Mouse (Mus musculus) embryonic facial prominence, embryonic 12.5 days (tissue): Measurements from ENCODE around the gene Thra. TPM values are rescaled to one million over a fixed set of nuclear protein-coding genes. Genes with fewer than 3 reads are reported as not detected.
"Not testable (repeated sequence)": the region's sequence is repeated elsewhere in the genome, so short reads cannot be mapped to it uniquely, and the experiment has no call there.

ENCODE experiments used
- ATAC-seq: fragments of 200-750 bp; cut with Nextera tagmentation; 2 replicates; pipeline ENCODE4 v1.8.0; 2017; ENCODE audit not compliant: insufficient number of reproducible peaks, insufficient read depth, low FRiP score, low TSS enrichment
- H3K27ac ChIP-seq: fragments of 300-500 bp; sonication (generic); 2 replicates; pipeline ENCODE4 v1.5.1; 2016; ENCODE audit warnings: mild to moderate bottlenecking
- H3K27me3 ChIP-seq: fragments of 300-500 bp; sonication (generic); 2 replicates; pipeline ENCODE4 v1.6.1; 2016; ENCODE audit warnings: mild to moderate bottlenecking, moderate library complexity
- H3K36me3 ChIP-seq: fragments of 300-500 bp; sonication (generic); 2 replicates; pipeline ENCODE4 v1.6.1; 2016; ENCODE audit warnings: mild to moderate bottlenecking
- H3K4me1 ChIP-seq: fragments of 300-500 bp; sonication (generic); 2 replicates; pipeline ENCODE4 v1.6.1; 2016
- H3K4me2 ChIP-seq: fragments of 300-500 bp; sonication (generic); replicated peaks from 2 replicates; pipeline ENCODE4 v1.6.1; 2016; ENCODE audit warnings: mild to moderate bottlenecking, moderate library complexity
- H3K4me3 ChIP-seq: fragments of 300-500 bp; sonication (generic); 2 replicates; pipeline ENCODE4 v1.5.1; 2016; ENCODE audit warnings: mild to moderate bottlenecking
- H3K9ac ChIP-seq: fragments of 300-500 bp; sonication (generic); 2 replicates; pipeline ENCODE4 v1.6.1; 2016; ENCODE audit warnings: mild to moderate bottlenecking, moderate library complexity
- H3K9me3 ChIP-seq: fragments of 300-500 bp; sonication (generic); 2 replicates; pipeline ENCODE4 v1.6.1; 2016; ENCODE audit warnings: mild to moderate bottlenecking, moderate library complexity
- WGBS: fragments of 180-500 bp; shearing (Covaris S2); methylation state at CpG from one replicate; pipeline ENCODE4 v1.1.7; 2016; 5-methylcytosine and 5-hydroxymethylcytosine counted together
- polyA plus RNA-seq: library from polyadenylated mRNA; unstranded; fragments of >200 nt; fragmentation: Nextera tagmentation; extraction: Ambion mirVana; gene quantifications from 2 replicates; pipeline ENCODE4 v1.2.1, GENCODE M21; 2016

Thra gene
- polyA plus RNA-seq, 1 experiment from 2014 or later: 29.1 TPM

DNA sequence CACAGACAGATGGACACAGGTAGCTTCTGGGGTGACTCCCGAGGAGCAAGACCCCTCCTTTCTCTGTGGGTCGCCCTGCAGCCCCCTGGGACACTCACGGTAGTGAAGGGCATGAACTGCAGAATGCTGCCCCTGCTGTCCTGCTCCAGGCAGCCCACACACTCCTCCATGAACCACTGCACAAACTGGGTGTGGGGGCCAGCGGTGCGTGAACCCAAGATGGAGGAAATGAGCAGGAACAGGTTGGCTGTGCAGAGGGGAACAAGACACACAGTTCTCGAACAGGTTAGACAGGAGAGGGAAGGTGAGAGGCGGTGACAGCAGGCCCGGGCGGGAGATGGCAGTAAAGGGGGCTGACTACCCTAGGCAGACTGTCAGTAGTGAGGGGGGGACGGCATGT, 35.4 kb upstream of the Thra start:
- Histone ChIP-seq H3K9me3 (no peaks in the 10 kb centered on the region), H3K27ac (no peak overlapping the region), H3K4me3 (no peak overlapping the region), H3K9ac (0 out of 2 replicates have a peak overlapping the region, but pooled peaks have one; percentile 10), H3K27me3 (no peaks in the 10 kb centered on the region), H3K36me3 (peaks cover 61% of the 10 kb centered on the region), H3K4me2 (no peak overlapping the region), H3K4me1 (peaks cover 14% of the 10 kb centered on the region; the same call in 1 of the 2 replicates)
- ATAC-seq: no peak
- WGBS: 87% methylated on average over 10 of the region's 10 CpGs

DNA sequence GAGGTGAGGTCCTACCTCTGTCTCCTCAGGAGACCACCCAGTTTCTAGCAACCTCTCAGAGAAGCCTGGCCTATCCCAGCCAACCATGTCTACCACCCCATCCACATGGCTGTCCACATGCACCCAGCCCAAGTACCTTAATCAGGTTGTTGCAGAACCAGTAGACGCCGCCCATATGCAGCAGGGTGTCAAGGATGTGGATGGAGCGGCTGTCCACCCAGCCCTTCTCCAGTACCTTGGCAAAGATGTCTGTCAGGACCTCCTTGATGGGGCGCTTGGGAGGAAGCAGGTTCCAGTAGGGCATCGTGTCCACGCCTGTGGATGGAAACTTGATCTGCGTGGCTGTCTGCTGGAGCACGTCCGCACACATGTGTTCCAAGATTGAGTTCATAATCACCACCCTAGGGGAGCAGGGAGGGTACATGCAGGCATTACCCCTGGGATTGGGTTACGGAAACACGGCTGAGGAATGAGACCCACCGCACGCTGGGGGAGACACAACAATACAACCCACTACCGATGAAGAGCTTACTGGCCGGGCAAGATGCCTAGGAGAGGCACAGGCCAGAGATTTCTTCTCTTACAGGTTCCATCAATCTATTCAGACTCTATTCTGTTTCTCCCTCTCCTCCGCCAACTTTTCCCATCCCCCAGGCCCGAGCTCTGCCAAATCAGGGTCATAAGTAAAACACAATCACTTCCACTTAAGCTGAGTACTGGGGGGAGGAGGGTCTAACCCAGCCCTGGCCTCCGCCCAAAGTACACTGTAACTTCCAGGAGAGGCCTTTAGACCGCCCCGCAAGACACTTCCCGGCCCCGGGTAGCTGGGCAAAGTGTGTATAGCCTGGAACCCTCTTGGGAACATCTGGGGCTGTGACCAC, 32.8 kb upstream of the Thra start:
- peak overlapping the region; percentile 55; the same call in 1 of the 2 replicates for H3K27ac ChIP-seq
- no peak; the same call in 1 of the 2 replicates for ATAC-seq
- 72% methylated on average over 22 of the region's 22 CpGs for WGBS
- no peak overlapping the region for H3K9ac ChIP-seq
- H3K9me3 ChIP-seq: no peaks in the 10 kb centered on the region
- no peak overlapping the region for H3K4me2 ChIP-seq
- H3K36me3 ChIP-seq: peaks cover 71% of the 10 kb centered on the region
- no peaks in the 10 kb centered on the region for H3K27me3 ChIP-seq
- H3K4me1 ChIP-seq: peaks cover 9% of the 10 kb centered on the region; the same call in 1 of the 2 replicates
- H3K4me3 ChIP-seq: no peak overlapping the region

DNA sequence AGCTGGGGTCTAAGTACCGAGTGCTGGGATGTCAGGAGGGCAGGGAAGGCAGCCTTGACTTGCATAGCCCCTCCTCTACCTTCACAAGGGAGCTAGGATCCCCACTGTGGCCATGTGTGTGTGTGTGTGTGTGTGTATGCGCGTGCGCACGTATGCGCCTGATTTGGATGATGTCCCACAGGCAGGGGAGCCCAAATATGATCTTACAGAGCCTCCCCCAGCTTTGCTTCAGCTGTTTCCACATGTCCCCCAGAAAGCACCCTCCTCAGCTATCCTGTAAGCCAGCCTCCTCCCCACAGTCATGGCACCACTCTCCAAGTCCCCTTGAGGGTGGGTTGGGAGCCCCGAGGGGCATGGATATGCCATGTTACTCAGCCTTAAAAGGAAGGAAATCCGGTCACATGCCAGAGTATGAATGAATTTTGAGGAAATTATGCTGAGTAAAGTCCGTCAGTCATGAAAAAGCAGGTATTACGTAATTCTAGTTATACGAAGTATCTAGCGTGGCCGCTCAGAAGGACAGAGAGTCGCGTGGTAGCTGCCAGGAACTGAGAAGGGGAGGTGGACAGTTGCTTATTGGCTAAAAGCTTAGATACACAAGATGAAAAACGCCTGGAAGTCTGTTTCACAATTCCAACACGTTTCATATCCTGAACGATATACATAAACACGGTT, 32.0 kb upstream of the Thra start:
- no peaks in the 10 kb centered on the region for H3K9me3 ChIP-seq
- H3K4me1 ChIP-seq: peaks cover 9% of the 10 kb centered on the region; the same call in 1 of the 2 replicates
- H3K9ac ChIP-seq: no peak overlapping the region
- H3K27ac ChIP-seq: peak overlapping the region; percentile 55; the same call in 1 of the 2 replicates
- H3K4me3 ChIP-seq: no peak overlapping the region
- 87% methylated on average over 19 of the region's 19 CpGs for WGBS
- no peak for ATAC-seq
- H3K4me2 ChIP-seq: no peak overlapping the region
- no peaks in the 10 kb centered on the region for H3K27me3 ChIP-seq
- H3K36me3 ChIP-seq: peaks cover 76% of the 10 kb centered on the region

DNA sequence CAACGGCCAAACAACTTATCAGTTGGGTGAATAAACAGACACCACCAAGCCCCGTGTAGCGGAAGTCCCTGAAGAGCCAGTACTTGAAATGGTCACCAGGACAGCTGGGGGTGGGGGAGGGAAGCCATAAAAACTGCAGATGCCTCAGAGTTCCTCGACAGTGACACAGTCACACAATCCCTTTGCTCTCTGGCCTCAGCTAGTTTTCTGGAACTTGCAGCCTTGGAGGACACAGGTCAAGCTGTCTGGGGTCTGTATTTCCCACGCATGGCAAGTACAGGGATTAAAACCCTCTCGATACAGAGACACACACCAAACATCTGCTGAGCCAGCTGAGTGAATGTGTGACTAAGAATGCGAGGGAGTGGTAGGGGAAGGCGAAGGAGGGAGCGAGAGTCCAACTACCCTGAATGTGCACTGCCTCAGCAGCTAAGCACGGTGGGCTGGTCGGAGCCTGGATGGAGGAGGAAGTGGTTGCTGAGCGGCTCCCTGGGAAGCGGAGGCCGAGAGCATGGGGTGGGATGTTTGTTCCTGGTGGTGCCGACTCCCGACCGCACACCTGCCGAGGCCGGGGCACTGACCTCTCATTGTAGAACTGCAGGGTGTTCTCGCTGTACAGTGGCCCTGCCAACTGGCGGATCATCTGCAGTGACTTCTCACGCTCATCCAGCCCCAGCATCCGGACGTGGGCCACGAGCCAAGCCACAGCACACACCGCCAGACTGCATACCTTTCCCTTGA, 31.3 kb upstream of the Thra start:
- H3K36me3 ChIP-seq: peaks cover 80% of the 10 kb centered on the region
- H3K9me3 ChIP-seq: no peaks in the 10 kb centered on the region
- peaks cover 9% of the 10 kb centered on the region; the same call in 1 of the 2 replicates for H3K4me1 ChIP-seq
- no peak overlapping the region for H3K27ac ChIP-seq
- no peak overlapping the region for H3K9ac ChIP-seq
- ATAC-seq: no peak
- 89% methylated on average over 26 of the region's 26 CpGs for WGBS
- H3K4me3 ChIP-seq: no peak overlapping the region
- H3K27me3 ChIP-seq: no peaks in the 10 kb centered on the region
- no peak overlapping the region for H3K4me2 ChIP-seq

DNA sequence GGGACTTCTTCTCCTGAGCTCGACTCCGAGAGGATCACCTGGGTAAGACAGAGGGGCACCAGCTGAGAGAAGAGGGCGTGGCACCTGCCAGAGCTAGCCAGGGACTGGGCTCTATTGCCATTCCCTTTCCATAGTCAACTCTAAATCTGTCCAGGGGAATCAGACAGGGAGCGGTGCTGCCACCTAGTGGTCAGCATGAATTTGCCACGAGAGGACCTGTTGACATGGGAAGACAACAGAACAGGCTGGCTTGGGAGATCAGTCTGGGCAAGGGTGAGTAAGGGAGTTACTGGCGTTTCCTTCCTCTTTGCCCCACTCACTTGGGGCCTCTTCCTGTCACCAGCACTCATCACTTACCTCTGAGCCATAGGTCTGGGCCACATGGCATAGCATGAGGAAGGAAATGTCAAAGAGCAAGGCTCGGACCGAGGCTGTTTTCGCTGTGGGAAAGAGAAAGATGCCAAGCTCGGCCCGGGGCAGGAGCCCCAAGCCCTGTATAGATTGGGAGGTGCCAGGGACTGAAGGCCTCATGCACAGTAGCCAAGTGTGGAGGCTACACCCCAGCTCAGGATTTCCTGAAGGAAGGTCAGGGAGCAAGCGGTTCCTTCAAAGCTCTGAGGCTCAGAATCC, 29.9 kb upstream of the Thra start:
- Histone ChIP-seq H3K4me1 (peaks cover 9% of the 10 kb centered on the region; the same call in 1 of the 2 replicates), H3K36me3 (peaks cover 78% of the 10 kb centered on the region), H3K27ac (no peak overlapping the region), H3K27me3 (no peaks in the 10 kb centered on the region), H3K4me3 (no peak overlapping the region), H3K9me3 (no peaks in the 10 kb centered on the region), H3K9ac (no peak overlapping the region), H3K4me2 (no peak overlapping the region)
- 55% methylated on average over 12 of the region's 12 CpGs for WGBS
- 0 out of 2 replicates have a peak, but pooled peaks have one; percentile 30 for ATAC-seq

DNA sequence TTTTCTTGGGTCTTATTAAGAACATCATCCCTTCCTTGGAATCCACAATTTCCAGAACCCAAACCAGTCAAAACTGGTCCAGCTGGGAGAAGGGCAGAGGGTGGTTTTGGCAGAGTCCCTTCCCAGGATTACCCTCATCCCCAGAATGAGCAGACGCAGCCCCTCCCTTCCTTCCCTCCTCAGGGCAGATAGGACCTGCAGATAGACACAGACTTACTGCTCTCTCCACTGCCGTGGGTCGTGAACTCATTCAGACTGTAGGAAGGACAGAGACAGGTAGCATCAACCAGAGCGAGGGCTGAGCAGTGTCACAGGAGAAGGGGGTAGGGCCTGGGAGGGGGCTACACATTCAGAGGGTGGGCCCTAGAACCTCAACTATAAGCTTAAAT, 29.4 kb upstream of the Thra start:
- Histone ChIP-seq H3K27ac (no peak overlapping the region), H3K4me1 (peaks cover 9% of the 10 kb centered on the region; the same call in 1 of the 2 replicates), H3K9ac (no peak overlapping the region), H3K27me3 (no peaks in the 10 kb centered on the region), H3K9me3 (no peaks in the 10 kb centered on the region), H3K4me2 (no peak overlapping the region), H3K36me3 (peaks cover 78% of the 10 kb centered on the region), H3K4me3 (no peak overlapping the region)
- no peak for ATAC-seq
- 73% methylated on average over 4 of the region's 4 CpGs for WGBS

DNA sequence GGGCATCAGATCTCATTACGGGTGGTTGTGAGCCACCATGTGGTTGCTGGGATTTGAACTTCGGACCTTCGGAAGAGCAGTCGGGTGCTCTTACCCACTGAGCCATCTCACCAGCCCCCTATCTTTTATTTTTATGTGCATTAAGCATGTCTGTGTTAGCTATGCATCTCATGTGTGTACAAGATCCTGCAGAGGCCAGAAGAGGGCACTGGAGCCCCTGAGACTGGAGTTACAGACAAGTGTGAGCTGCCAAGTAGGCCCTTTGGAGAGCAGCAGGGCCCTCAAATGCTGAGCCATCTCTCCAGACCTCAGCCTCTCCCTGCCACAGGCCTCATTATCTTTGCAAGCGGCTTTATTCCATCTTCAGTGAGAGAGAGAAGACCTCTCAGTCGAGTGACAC, 28.4 kb upstream of the Thra start:
- not testable (repeated sequence) for H3K4me1 ChIP-seq, H3K9me3 ChIP-seq, H3K4me2 ChIP-seq, H3K4me3 ChIP-seq, H3K9ac ChIP-seq, H3K27ac ChIP-seq, ATAC-seq, H3K27me3 ChIP-seq
- H3K36me3 ChIP-seq: peaks cover 74% of the 10 kb centered on the region
- WGBS: 85% methylated on average over 6 of the region's 6 CpGs

DNA sequence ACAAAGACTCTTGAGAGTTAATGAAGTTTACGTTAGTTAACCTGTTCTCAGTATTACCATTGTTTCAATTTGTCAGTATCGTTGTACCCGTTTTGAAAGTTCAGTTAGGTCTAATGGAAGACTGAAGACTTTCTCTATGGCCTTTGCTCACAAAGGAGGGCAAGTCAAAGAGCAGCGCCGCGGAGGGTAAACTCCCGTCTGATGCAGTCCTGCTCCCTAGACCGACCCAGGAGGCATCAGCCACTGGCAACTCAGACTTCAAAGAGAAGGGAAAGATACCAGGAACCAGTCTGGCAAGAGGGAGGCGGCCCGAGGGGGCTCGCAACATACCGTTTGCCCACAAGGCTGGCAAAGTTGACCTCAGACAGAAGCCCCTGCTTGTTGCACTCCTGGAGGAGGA, 26.7 kb upstream of the Thra start:
- H3K36me3 ChIP-seq: peaks cover 70% of the 10 kb centered on the region
- no peaks in the 10 kb centered on the region for H3K27me3 ChIP-seq
- no peak for ATAC-seq
- H3K9ac ChIP-seq: no peak overlapping the region
- H3K4me3 ChIP-seq: no peak overlapping the region
- 88% methylated on average over 12 of the region's 12 CpGs for WGBS
- H3K9me3 ChIP-seq: no peaks in the 10 kb centered on the region
- no peak overlapping the region for H3K27ac ChIP-seq
- peaks cover 7% of the 10 kb centered on the region; the same call in 1 of the 2 replicates for H3K4me1 ChIP-seq
- H3K4me2 ChIP-seq: no peak overlapping the region

DNA sequence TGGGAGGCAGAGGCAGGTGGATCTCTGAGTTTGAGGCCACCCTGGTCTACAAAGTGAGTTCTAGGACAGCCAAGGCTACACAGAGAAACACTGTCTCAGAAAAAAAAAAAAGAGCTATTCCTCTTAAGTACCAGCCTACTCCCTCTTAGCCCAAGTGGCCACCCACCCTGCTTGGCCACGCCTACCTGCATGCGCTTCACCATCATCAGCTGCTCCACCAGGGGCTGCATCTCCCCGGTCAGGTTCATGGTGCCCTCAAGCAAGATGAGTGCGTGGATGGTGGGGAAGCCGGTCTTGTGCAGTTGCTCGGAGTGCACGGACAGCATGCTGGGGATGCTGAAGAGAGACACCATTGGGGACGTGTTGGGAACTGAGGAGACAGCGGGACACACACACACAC, 24.5 kb upstream of the Thra start:
- Histone ChIP-seq H3K9ac (no peak overlapping the region), H3K4me3 (no peak overlapping the region), H3K4me2 (no peak overlapping the region), H3K36me3 (peaks cover 67% of the 10 kb centered on the region), H3K9me3 (no peaks in the 10 kb centered on the region), H3K4me1 (peaks cover 7% of the 10 kb centered on the region; the same call in 1 of the 2 replicates), H3K27me3 (no peaks in the 10 kb centered on the region), H3K27ac (no peak overlapping the region)
- 92% methylated on average over 8 of the region's 9 CpGs for WGBS
- no peak for ATAC-seq

DNA sequence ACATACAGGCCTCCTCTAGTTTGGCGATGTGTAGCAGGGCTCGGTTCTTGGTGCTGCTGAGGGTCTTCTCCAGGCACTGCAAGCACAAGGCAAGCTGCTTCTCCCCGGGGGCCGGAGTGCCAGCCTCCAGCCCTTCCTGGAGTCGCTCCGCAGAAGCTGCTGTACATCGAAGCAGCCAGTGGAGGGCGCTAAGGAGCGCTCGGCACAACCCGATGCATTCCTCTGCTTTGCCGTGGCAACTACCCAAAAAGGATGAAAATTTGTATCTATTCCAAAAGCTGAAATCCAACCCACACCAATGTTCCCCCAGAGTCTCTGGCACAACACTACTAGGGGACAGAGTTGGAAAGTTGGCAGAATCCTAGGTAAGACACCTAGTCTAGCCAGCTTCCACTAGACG, 22.5 kb upstream of the Thra start:
- H3K36me3 ChIP-seq: peaks cover 57% of the 10 kb centered on the region
- H3K9ac ChIP-seq: no peak overlapping the region; the same call in 1 of the 2 replicates
- 0 out of 2 replicates have a peak overlapping the region, but pooled peaks have one; percentile 0 for H3K27ac ChIP-seq
- H3K4me2 ChIP-seq: no peak overlapping the region
- H3K27me3 ChIP-seq: no peaks in the 10 kb centered on the region
- WGBS: 19% methylated on average over 13 of the region's 13 CpGs
- no peak overlapping the region for H3K4me3 ChIP-seq
- no peak for ATAC-seq
- peaks cover 7% of the 10 kb centered on the region; the same call in 1 of the 2 replicates for H3K4me1 ChIP-seq
- H3K9me3 ChIP-seq: no peaks in the 10 kb centered on the region

DNA sequence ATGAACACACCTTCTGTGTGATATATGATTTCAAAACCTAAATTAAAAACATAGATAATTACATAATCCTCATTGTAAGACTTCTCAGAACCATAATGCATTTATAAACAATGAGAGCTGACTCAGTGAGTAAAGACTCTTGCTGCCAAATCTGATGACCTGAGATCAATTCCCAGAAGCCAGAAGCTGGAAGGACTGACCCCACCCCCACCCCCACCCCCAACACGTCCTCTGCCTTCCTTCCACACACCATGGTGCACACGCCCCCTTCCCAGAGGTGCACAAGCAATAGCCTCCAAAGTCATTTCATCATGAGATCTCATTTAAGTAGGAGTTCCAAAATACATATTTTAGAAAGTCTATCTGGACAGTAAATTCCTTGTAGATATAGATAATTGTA, 19.7 kb upstream of the Thra start:
- peaks cover 50% of the 10 kb centered on the region for H3K36me3 ChIP-seq
- WGBS: 79% methylated on average over 2 of the region's 2 CpGs
- H3K4me2 ChIP-seq: no peak overlapping the region
- no peak overlapping the region for H3K27ac ChIP-seq
- no peaks in the 10 kb centered on the region for H3K9me3 ChIP-seq
- H3K27me3 ChIP-seq: no peaks in the 10 kb centered on the region
- no peak overlapping the region for H3K4me3 ChIP-seq
- no peak for ATAC-seq
- peaks cover 7% of the 10 kb centered on the region; the same call in 1 of the 2 replicates for H3K4me1 ChIP-seq
- no peak overlapping the region for H3K9ac ChIP-seq
